Mouse (Mus musculus) layer of hippocampus, adult 11-12 months (tissue): Measurements from ENCODE around the gene Mbd4.
"Not testable (repeated sequence)": the region's sequence is repeated elsewhere in the genome, so short reads cannot be mapped to it uniquely, and the experiment has no call there.

ENCODE experiments used
- DNase-seq: peaks from one replicate; pipeline ENCODE4 v3.0.0; 2022; ENCODE audit warnings: low spot score

The Mbd4 gene

GRCm38 (mm10) chr6:115859258-115859657 is 6.1 kb upstream of the Mbd4 start:
- DNase-seq, result no peak

GRCm38 (mm10) chr6:115856361-115856745 is 3.2 kb upstream of the Mbd4 start:
- no peak for DNase-seq

GRCm38 (mm10) chr6:115855733-115856360 is 2.7 kb upstream of the Mbd4 start:
- peak; percentile 53 for DNase-seq

GRCm38 (mm10) chr6:115854432-115854831 is 1.3 kb upstream of the Mbd4 start:
- no peak for DNase-seq

GRCm38 (mm10) chr6:115853985-115854384 is 814 bp upstream of the Mbd4 start:
- no peak for DNase-seq

GRCm38 (mm10) chr6:115852446-115853090 is 603 bp downstream of the Mbd4 start:
- no peak for DNase-seq

- DNase-seq, result no peak
These were observed 4.4 kb downstream of the Mbd4 start for GRCm38 (mm10) chr6:115848598-115849304.

- DNase-seq, result peak; percentile 77
These were observed 6.3 kb downstream of the Mbd4 start for GRCm38 (mm10) chr6:115846640-115847411.

GRCm38 (mm10) chr6:115845006-115845405 is 8.2 kb downstream of the Mbd4 start:
- no peak for DNase-seq

- DNase-seq, result no peak
These were observed 14.4 kb downstream of the Mbd4 start for GRCm38 (mm10) chr6:115838745-115839144.

GRCm38 (mm10) chr6:115838161-115838597 is 15.0 kb downstream of the Mbd4 start, which contains the start of gene Efcab12:
TSS of gene Efcab12 (minus strand) at chr6:115838412.
- peak; percentile 79 for DNase-seq

GRCm38 (mm10) chr6:115833861-115834260 is 19.3 kb downstream of the Mbd4 start:
- DNase-seq, result no peak

GRCm38 (mm10) chr6:115832152-115832850 is 20.9 kb downstream of the Mbd4 start:
- DNase-seq, result no peak

- DNase-seq, result no peak
These were observed 22.2 kb downstream of the Mbd4 start for GRCm38 (mm10) chr6:115830779-115831601.

- DNase-seq, result not testable (repeated sequence)
These were observed 29.2 kb downstream of the Mbd4 start for GRCm38 (mm10) chr6:115823850-115824464.

- DNase-seq, result no peak
These were observed 31.8 kb downstream of the Mbd4 start for GRCm38 (mm10) chr6:115821216-115821993.

GRCm38 (mm10) chr6:115818129-115818528 is 35.0 kb downstream of the Mbd4 start:
- no peak for DNase-seq

- DNase-seq, result no peak
These were observed 38.1 kb downstream of the Mbd4 start for GRCm38 (mm10) chr6:115815041-115815440.

- DNase-seq, result peak; percentile 71
These were observed 39.1 kb downstream of the Mbd4 start for GRCm38 (mm10) chr6:115814104-115814503.
